Mouse (Mus musculus): ENCODE data around the gene Ces1g. TPM values are rescaled to one million over a fixed set of nuclear protein-coding genes. Genes with fewer than 3 reads are reported as not detected.

Gene Ces1g
- not detected in 4 replicates for total RNA-seq (2023; ENCODE audit: inconsistent age)

DNA sequence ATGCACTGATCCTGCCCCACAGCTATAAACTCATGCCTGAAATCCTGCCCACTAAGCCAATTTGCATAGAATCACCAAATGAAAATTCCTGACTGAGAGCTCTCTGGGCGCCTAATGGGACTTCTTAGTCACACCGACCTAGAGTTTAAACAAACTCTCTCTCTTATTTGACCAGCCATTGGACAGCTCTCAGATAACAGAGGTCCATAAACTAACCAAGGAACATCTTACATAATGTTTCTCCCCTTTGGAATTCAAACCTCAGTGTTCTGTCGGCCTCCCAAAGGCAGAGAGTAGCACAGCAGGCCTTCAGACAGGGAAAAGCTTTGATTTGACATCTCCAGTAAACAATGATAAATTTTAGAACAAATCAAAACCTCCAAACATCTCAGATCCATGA, at the start of gene Ces1g:
Ces1g (minus strand) TSS at position 102 of the 400 bp plus-strand sequence.

GRCm38 (mm10) chr8:93379625-93380024, 42.5 kb upstream of the Ces1g start, which contains the start of gene Ces1h:
Gene Ces1h, minus strand, starts transcription at chr8:93379725.

GRCm38 (mm10) chr8:93279556-93279955, 57.6 kb downstream of the Ces1g start, which contains the start of gene Ces1f:
Gene Ces1f, minus strand, starts transcription at chr8:93279747.

Other genes starting within 250 kb of the Ces1g start
- gene Ces1c, start 206.0 kb downstream of the Ces1g start, total RNA-seq (2023; ENCODE audit: inconsistent age): not detected in 4 replicates
- gene Ces1d, start 139.5 kb downstream of the Ces1g start, total RNA-seq (2023; ENCODE audit: inconsistent age): not detected in 4 replicates
- not detected in 4 replicates for gene Ces1e, start 107.7 kb downstream of the Ces1g start, total RNA-seq (2023; ENCODE audit: inconsistent age)
- not detected in 4 replicates for gene Ces1f, start 57.6 kb downstream of the Ces1g start, total RNA-seq (2023; ENCODE audit: inconsistent age)
- not detected in 4 replicates for gene Ces1h, start 42.4 kb upstream of the Ces1g start, total RNA-seq (2023; ENCODE audit: inconsistent age)
- not detected in 4 replicates for gene Ces5a, start 198.5 kb upstream of the Ces1g start, total RNA-seq (2023; ENCODE audit: inconsistent age)

Measured in B cell, adult (primary cell).